Mouse (Mus musculus) CH12.LX (cell line): Measurements from ENCODE around the gene Cacna1i.

Source experiments
- CTCF ChIP-seq, 2 experiments: IDR thresholded peaks in 1 of 2; conservative IDR thresholded peaks in 1 of 2; 2 replicates each; pipeline ENCODE4 v1.5.1; 2011 to 2012; ENCODE audit warnings: low read depth in 2 of 2, low read length in 2 of 2, improper control_type of control experiment in 1 of 2, inconsistent platforms in 1 of 2, mild to moderate bottlenecking in 1 of 2, moderate library complexity in 1 of 2
- E2F4 ChIP-seq: IDR thresholded peaks from 2 replicates; pipeline ENCODE4 v1.6.1; 2011; ENCODE audit warnings: low read depth, low read length, improper control_type of control experiment; ENCODE audit not compliant: insufficient replicate concordance
- EP300 ChIP-seq: IDR thresholded peaks from 2 replicates; pipeline ENCODE4 v1.6.1; 2011; ENCODE audit warnings: low read length, improper control_type of control experiment
- ETS1 ChIP-seq: conservative IDR thresholded peaks from 2 replicates; pipeline ENCODE4 v1.6.1; 2012; ENCODE audit warnings: low read depth, mild to moderate bottlenecking, inconsistent platforms, low read length, improper control_type of control experiment, moderate library complexity
- GABPA ChIP-seq: IDR thresholded peaks from 2 replicates; pipeline ENCODE4 v1.6.1; 2012; ENCODE audit warnings: low read depth, low read length, improper control_type of control experiment, inconsistent platforms; ENCODE audit not compliant: insufficient replicate concordance
- KAT2A ChIP-seq: IDR thresholded peaks from 2 replicates; pipeline ENCODE4 v1.6.1; 2012; ENCODE audit warnings: low read length, improper control_type of control experiment, inconsistent platforms; ENCODE audit not compliant: insufficient replicate concordance
- POLR2A ChIP-seq: IDR thresholded peaks from 2 replicates; pipeline ENCODE4 v1.6.1; 2011; ENCODE audit warnings: low read depth, mild to moderate bottlenecking, improper control_type of control experiment, low read length
- TBP ChIP-seq: conservative IDR thresholded peaks from 2 replicates; pipeline ENCODE4 v1.6.1; 2011; ENCODE audit warnings: low read depth, low read length, improper control_type of control experiment
- TCF12 ChIP-seq: IDR thresholded peaks from 2 replicates; pipeline ENCODE4 v1.6.1; 2014; ENCODE audit warnings: low read depth, mild to moderate bottlenecking, inconsistent platforms, low read length, improper control_type of control experiment
- USF1 ChIP-seq: IDR thresholded peaks from 2 replicates; pipeline ENCODE4 v1.6.1; 2014; ENCODE audit warnings: low read depth, mild to moderate bottlenecking, inconsistent platforms, low read length, improper control_type of control experiment
- ZKSCAN1 ChIP-seq: IDR thresholded peaks from 2 replicates; pipeline ENCODE4 v1.6.1; 2012; ENCODE audit warnings: low read depth, inconsistent platforms, low read length, improper control_type of control experiment, borderline replicate concordance
- ZMIZ1 ChIP-seq: IDR thresholded peaks from 2 replicates; pipeline ENCODE4 v1.6.1; 2012; ENCODE audit warnings: low read depth, mild to moderate bottlenecking, inconsistent platforms, low read length, improper control_type of control experiment
- ZNF384 ChIP-seq: IDR thresholded peaks from 2 replicates; pipeline ENCODE4 v1.6.1; 2012; ENCODE audit warnings: low read depth, low read length, improper control_type of control experiment, inconsistent platforms

- TF ChIP-seq CTCF (conservative IDR thresholded peaks at IDR 0.05 in 1 of 2, IDR thresholded peaks at IDR 0.05 in 1 of 2; ENCODE audit: low read depth in 2 of 2, low read length in 2 of 2) = no peak
- no peak for TF ChIP-seq POLR2A
- TF ChIP-seq ZMIZ1 = no peak
- TF ChIP-seq USF1 = no peak
- TF ChIP-seq TBP = no peak
- TF ChIP-seq GABPA = no peak
- no peak for TF ChIP-seq ZKSCAN1
- TF ChIP-seq ZNF384 = no peak
- TF ChIP-seq KAT2A = no peak
- no peak for TF ChIP-seq EP300
- TF ChIP-seq TCF12 = no peak
- TF ChIP-seq E2F4 = no peak
- no peak for TF ChIP-seq ETS1
Measured at GRCm38 (mm10) chr15:80248135-80248534, 38.9 kb upstream of the Cacna1i start.
